Mouse (Mus musculus): ENCODE data around the gene Aldh16a1.

- TF ChIP-seq CTCF (IDR thresholded peaks at IDR 0.05; ENCODE audit: borderline replicate concordance, control insufficient read depth, extremely low read depth, insufficient read depth, low read length, poor library complexity) (no peak), POLR2A (IDR thresholded peaks at IDR 0.05; ENCODE audit: control insufficient read depth, extremely low read depth, insufficient read depth, low read length, poor library complexity) (no peak)
These were observed 27.3 kb downstream of the Aldh16a1 start for GRCm38 (mm10) chr7:45126844-45127699.
